Mouse (Mus musculus) ES-Bruce4 (cell line): ENCODE results near the gene Gm49325.

Experiments used
- CTCF ChIP-seq: IDR thresholded peaks from one replicate; pipeline ENCODE4 v1.8.1; 2011; ENCODE audit warnings: low read depth, low read length
- EP300 ChIP-seq: IDR thresholded peaks from 2 replicates; pipeline ENCODE4 v1.6.1; 2011; ENCODE audit warnings: low read depth, low read length; ENCODE audit not compliant: insufficient read depth
- POLR2A ChIP-seq: IDR thresholded peaks from one replicate; pipeline ENCODE4 v1.8.1; 2011; ENCODE audit warnings: low read length; ENCODE audit not compliant: insufficient read depth

DNA sequence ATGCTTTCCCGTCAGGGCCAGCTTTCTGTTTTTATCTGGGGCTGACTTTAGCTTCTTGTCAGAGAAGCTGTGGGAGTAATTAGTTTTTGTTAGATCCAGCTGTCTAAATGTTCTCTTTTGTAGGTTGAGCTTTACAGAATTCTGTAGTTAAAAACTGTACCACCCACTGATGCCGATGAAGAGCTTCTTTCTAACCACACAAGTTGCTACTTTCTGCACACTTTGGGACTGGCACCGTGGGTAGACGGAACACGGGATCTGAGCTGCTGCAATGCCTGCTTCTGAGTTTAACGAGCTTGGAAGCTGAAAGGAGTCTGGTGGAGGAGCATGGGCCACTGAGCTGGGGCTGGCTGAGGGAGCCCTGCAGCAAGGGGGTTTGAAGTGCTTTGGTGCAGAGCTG, 14.5 kb upstream of the Gm49325 start:
- TF ChIP-seq CTCF: no peak
- TF ChIP-seq POLR2A: no peak
- no peak for TF ChIP-seq EP300
